Mouse (Mus musculus): ENCODE data around the gene Hsd17b6. TPM values are rescaled to one million over a fixed set of nuclear protein-coding genes. Genes with fewer than 3 reads are reported as not detected.

Hsd17b6 gene
- polyA plus RNA-seq, 1 experiment: not detected

GRCm38 (mm10) chr10:127959161-127959679 is 48.2 kb downstream of the Hsd17b6 start:
- Histone ChIP-seq H3K27ac (ENCODE audit: insufficient read depth, low read depth, low read length) (no peak overlapping the region), H3K4me1 (ENCODE audit: control insufficient read depth, insufficient read depth, low read length) (no peaks in the 10 kb centered on the region), H3K4me3 (ENCODE audit: insufficient read depth, low read depth, low read length) (no peak overlapping the region)
- WGBS: 89% methylated on average over 7 of the region's 7 CpGs
- no peak for TF ChIP-seq CTCF (IDR thresholded peaks at IDR 0.05; ENCODE audit: insufficient read depth, low read depth, low read length)
- TF ChIP-seq POLR2A (IDR thresholded peaks at IDR 0.05; ENCODE audit: insufficient read depth, low read depth, low read length): no peak

GRCm38 (mm10) chr10:127956168-127956816 is 51.1 kb downstream of the Hsd17b6 start:
- Histone ChIP-seq H3K27ac (ENCODE audit: insufficient read depth, low read depth, low read length) (no peak overlapping the region), H3K4me3 (ENCODE audit: insufficient read depth, low read depth, low read length) (no peak overlapping the region), H3K4me1 (ENCODE audit: control insufficient read depth, insufficient read depth, low read length) (no peaks in the 10 kb centered on the region)
- WGBS: 64% methylated on average over 16 of the region's 16 CpGs
- TF ChIP-seq CTCF (IDR thresholded peaks at IDR 0.05; ENCODE audit: insufficient read depth, low read depth, low read length): peak; percentile 30
- no peak for TF ChIP-seq POLR2A (IDR thresholded peaks at IDR 0.05; ENCODE audit: insufficient read depth, low read depth, low read length)

GRCm38 (mm10) chr10:127955034-127955433 is 52.4 kb downstream of the Hsd17b6 start:
- no peaks in the 10 kb centered on the region for H3K4me1 ChIP-seq (ENCODE audit: control insufficient read depth, insufficient read depth, low read length)
- no peak overlapping the region for H3K4me3 ChIP-seq (ENCODE audit: insufficient read depth, low read depth, low read length)
- H3K27ac ChIP-seq (ENCODE audit: insufficient read depth, low read depth, low read length): no peak overlapping the region
- TF ChIP-seq POLR2A (IDR thresholded peaks at IDR 0.05; ENCODE audit: insufficient read depth, low read depth, low read length) (no peak), CTCF (IDR thresholded peaks at IDR 0.05; ENCODE audit: insufficient read depth, low read depth, low read length) (no peak)
- 82% methylated on average over 4 of the region's 4 CpGs for WGBS

GRCm38 (mm10) chr10:127951821-127952220 is 55.6 kb downstream of the Hsd17b6 start:
- TF ChIP-seq CTCF (IDR thresholded peaks at IDR 0.05; ENCODE audit: insufficient read depth, low read depth, low read length) (no peak), POLR2A (IDR thresholded peaks at IDR 0.05; ENCODE audit: insufficient read depth, low read depth, low read length) (no peak)
- H3K27ac ChIP-seq (ENCODE audit: insufficient read depth, low read depth, low read length): no peak overlapping the region
- H3K4me1 ChIP-seq (ENCODE audit: control insufficient read depth, insufficient read depth, low read length): no peaks in the 10 kb centered on the region
- WGBS: 85% methylated on average over 4 of the region's 4 CpGs
- no peak overlapping the region for H3K4me3 ChIP-seq (ENCODE audit: insufficient read depth, low read depth, low read length)

GRCm38 (mm10) chr10:127951390-127951789 is 56.0 kb downstream of the Hsd17b6 start:
- H3K4me3 ChIP-seq (ENCODE audit: insufficient read depth, low read depth, low read length): no peak overlapping the region
- H3K4me1 ChIP-seq (ENCODE audit: control insufficient read depth, insufficient read depth, low read length): no peaks in the 10 kb centered on the region
- no peak for TF ChIP-seq POLR2A (IDR thresholded peaks at IDR 0.05; ENCODE audit: insufficient read depth, low read depth, low read length)
- no peak for TF ChIP-seq CTCF (IDR thresholded peaks at IDR 0.05; ENCODE audit: insufficient read depth, low read depth, low read length)
- no peak overlapping the region for H3K27ac ChIP-seq (ENCODE audit: insufficient read depth, low read depth, low read length)
- 86% methylated on average over 9 of the region's 9 CpGs for WGBS

- 84% methylated on average over 4 of the region's 4 CpGs for WGBS
- no peak overlapping the region for H3K27ac ChIP-seq (ENCODE audit: insufficient read depth, low read depth, low read length)
- no peak overlapping the region for H3K4me3 ChIP-seq (ENCODE audit: insufficient read depth, low read depth, low read length)
- no peaks in the 10 kb centered on the region for H3K4me1 ChIP-seq (ENCODE audit: control insufficient read depth, insufficient read depth, low read length)
- TF ChIP-seq POLR2A (IDR thresholded peaks at IDR 0.05; ENCODE audit: insufficient read depth, low read depth, low read length) (no peak), CTCF (IDR thresholded peaks at IDR 0.05; ENCODE audit: insufficient read depth, low read depth, low read length) (no peak)
Observed at GRCm38 (mm10) chr10:127949596-127950130, 57.7 kb downstream of the Hsd17b6 start.

- Histone ChIP-seq H3K27ac (ENCODE audit: insufficient read depth, low read depth, low read length) (no peak overlapping the region), H3K4me1 (ENCODE audit: control insufficient read depth, insufficient read depth, low read length) (no peaks in the 10 kb centered on the region), H3K4me3 (ENCODE audit: insufficient read depth, low read depth, low read length) (no peak overlapping the region)
- 26% methylated on average over 5 of the region's 5 CpGs for WGBS
- no peak for TF ChIP-seq CTCF (IDR thresholded peaks at IDR 0.05; ENCODE audit: insufficient read depth, low read depth, low read length)
- no peak for TF ChIP-seq POLR2A (IDR thresholded peaks at IDR 0.05; ENCODE audit: insufficient read depth, low read depth, low read length)
Observed at GRCm38 (mm10) chr10:127945432-127946064, 61.9 kb downstream of the Hsd17b6 start.

Other genes starting within 250 kb of the Hsd17b6 start
- not detected in 2 replicates for gene Rdh1, start 247.9 kb downstream of the Hsd17b6 start, polyA plus RNA-seq (2012; ENCODE audit: insufficient read depth, insufficient read length, low replicate concordance, missing spikeins)
- not detected in 2 replicates for gene Rdh16f1, start 247.8 kb downstream of the Hsd17b6 start, polyA plus RNA-seq (2012; ENCODE audit: insufficient read depth, insufficient read length, low replicate concordance, missing spikeins)
- not detected in 2 replicates for gene Rdh9, start 231.2 kb downstream of the Hsd17b6 start, polyA plus RNA-seq (2012; ENCODE audit: insufficient read depth, insufficient read length, low replicate concordance, missing spikeins)
- gene Rdh16, start 206.5 kb downstream of the Hsd17b6 start, polyA plus RNA-seq (2012; ENCODE audit: insufficient read depth, insufficient read length, low replicate concordance, missing spikeins): not detected in 2 replicates
- not detected in 2 replicates for gene Rdh19, start 157.7 kb downstream of the Hsd17b6 start, polyA plus RNA-seq (2012; ENCODE audit: insufficient read depth, insufficient read length, low replicate concordance, missing spikeins)
- gene Rdh16f2, start 141.1 kb downstream of the Hsd17b6 start, polyA plus RNA-seq (2012; ENCODE audit: insufficient read depth, insufficient read length, low replicate concordance, missing spikeins): not detected in 2 replicates
- not detected in 2 replicates for gene Rdh7, start 118.8 kb downstream of the Hsd17b6 start, polyA plus RNA-seq (2012; ENCODE audit: insufficient read depth, insufficient read length, low replicate concordance, missing spikeins)
- not detected in 2 replicates for gene Sdr9c7, start 109.1 kb downstream of the Hsd17b6 start, polyA plus RNA-seq (2012; ENCODE audit: insufficient read depth, insufficient read length, low replicate concordance, missing spikeins)
- gene Prim1, start 7.6 kb upstream of the Hsd17b6 start, polyA plus RNA-seq (2012; ENCODE audit: insufficient read depth, insufficient read length, low replicate concordance, missing spikeins): not detected in 2 replicates
- gene Naca, start 28.0 kb upstream of the Hsd17b6 start, polyA plus RNA-seq (2012; ENCODE audit: insufficient read depth, insufficient read length, low replicate concordance, missing spikeins): not detected in 2 replicates
- gene Ptges3, start 51.3 kb upstream of the Hsd17b6 start, polyA plus RNA-seq (2012; ENCODE audit: insufficient read depth, insufficient read length, low replicate concordance, missing spikeins): not detected in 2 replicates
- gene Atp5b, start 75.7 kb upstream of the Hsd17b6 start, polyA plus RNA-seq (2012; ENCODE audit: insufficient read depth, insufficient read length, low replicate concordance, missing spikeins): 323 and 1,263 TPM in 2 replicates
- gene Baz2a, start 84.0 kb upstream of the Hsd17b6 start, polyA plus RNA-seq (2012; ENCODE audit: insufficient read depth, insufficient read length, low replicate concordance, missing spikeins): 53.8 and 199 TPM in 2 replicates
- gene Rbms2, start 172.7 kb upstream of the Hsd17b6 start, polyA plus RNA-seq (2012; ENCODE audit: insufficient read depth, insufficient read length, low replicate concordance, missing spikeins): not detected in 2 replicates
- not detected in 2 replicates for gene Gls2, start 186.8 kb upstream of the Hsd17b6 start, polyA plus RNA-seq (2012; ENCODE audit: insufficient read depth, insufficient read length, low replicate concordance, missing spikeins)
- gene Spryd4, start 204.2 kb upstream of the Hsd17b6 start, polyA plus RNA-seq (2012; ENCODE audit: insufficient read depth, insufficient read length, low replicate concordance, missing spikeins): not detected in 2 replicates
- not detected in 2 replicates for gene Mip, start 218.2 kb upstream of the Hsd17b6 start, polyA plus RNA-seq (2012; ENCODE audit: insufficient read depth, insufficient read length, low replicate concordance, missing spikeins)
- not detected in 2 replicates for gene Timeless, start 224.5 kb upstream of the Hsd17b6 start, polyA plus RNA-seq (2012; ENCODE audit: insufficient read depth, insufficient read length, low replicate concordance, missing spikeins)
- gene Apon, start 246.5 kb upstream of the Hsd17b6 start, polyA plus RNA-seq (2012; ENCODE audit: insufficient read depth, insufficient read length, low replicate concordance, missing spikeins): not detected in 2 replicates

All from olfactory bulb, adult 2 months (tissue).